Mouse (Mus musculus): Measurements from ENCODE around the gene Cwc22. TPM values are rescaled to one million over a fixed set of nuclear protein-coding genes. Genes with fewer than 3 reads are reported as not detected.
"Not testable (repeated sequence)": the region's sequence is repeated elsewhere in the genome, so short reads cannot be mapped to it uniquely, and the experiment has no call there.

The Cwc22 gene
- polyA plus RNA-seq, 1 experiment from 2014 or later = 36.6 TPM

DNA sequence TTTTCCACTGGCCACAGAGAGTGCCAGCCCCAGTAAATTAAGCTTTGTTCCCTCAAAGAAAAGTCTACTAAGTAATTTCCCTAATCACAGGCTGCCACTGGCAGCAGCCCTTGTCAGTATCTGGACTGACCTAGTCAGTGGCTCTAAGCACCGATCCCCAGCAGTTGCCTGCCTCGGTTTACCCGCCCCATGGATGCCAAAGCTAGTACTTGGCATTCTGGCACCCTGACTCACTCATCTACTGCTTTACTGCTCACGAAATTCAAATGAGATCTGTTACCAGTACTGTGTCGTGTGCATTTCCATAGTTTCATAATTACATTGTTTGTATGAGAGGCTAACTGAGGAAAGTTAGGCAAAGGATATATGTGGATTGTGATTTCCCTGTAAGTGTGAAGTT lies 44.9 kb downstream of the Cwc22 start:
- Histone ChIP-seq H3K4me1 (ENCODE audit: control insufficient read depth, insufficient read depth, low read length) (no peaks in the 10 kb centered on the region), H3K36me3 (ENCODE audit: control insufficient read depth, insufficient read depth, low read length) (peaks cover 77% of the 10 kb centered on the region), H3K4me3 (ENCODE audit: low read length) (no peak overlapping the region), H3K4me2 (replicated peaks; ENCODE audit: low read depth, low read length) (no peak overlapping the region), H3K9ac (ENCODE audit: low read depth, low read length) (no peak overlapping the region), H3K9me3 (ENCODE audit: control insufficient read depth, low read length) (no peaks in the 10 kb centered on the region), H3K27ac (ENCODE audit: low read depth, low read length) (no peak overlapping the region), H3K27me3 (ENCODE audit: control insufficient read depth, insufficient read depth, low read length) (no peaks in the 10 kb centered on the region)
- WGBS = 97% methylated on average over 5 of the region's 5 CpGs
- ATAC-seq (ENCODE audit: low FRiP score, low TSS enrichment) = no peak

DNA sequence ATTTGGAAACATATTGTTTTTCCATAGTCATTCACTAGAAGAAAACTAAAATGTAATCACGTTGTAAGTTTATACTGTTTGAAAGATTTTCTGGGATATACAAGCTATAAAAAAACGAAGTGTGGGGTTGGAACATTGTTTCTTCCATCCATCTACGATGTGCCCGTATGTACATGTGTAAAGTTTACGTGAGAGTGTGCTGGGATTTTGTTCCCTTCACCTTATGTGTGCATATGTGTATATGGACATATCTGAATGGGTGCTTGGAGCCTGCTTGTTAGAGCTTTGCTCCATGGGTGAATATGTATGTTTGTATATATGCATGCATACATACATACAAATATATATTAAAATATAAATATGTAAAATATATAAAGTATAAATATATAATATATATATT lies 45.4 kb downstream of the Cwc22 start:
- Histone ChIP-seq H3K9ac (ENCODE audit: low read depth, low read length) (no peak overlapping the region), H3K27me3 (ENCODE audit: control insufficient read depth, insufficient read depth, low read length) (no peaks in the 10 kb centered on the region), H3K36me3 (ENCODE audit: control insufficient read depth, insufficient read depth, low read length) (peaks cover 76% of the 10 kb centered on the region), H3K27ac (ENCODE audit: low read depth, low read length) (no peak overlapping the region), H3K4me2 (replicated peaks; ENCODE audit: low read depth, low read length) (no peak overlapping the region), H3K4me1 (ENCODE audit: control insufficient read depth, insufficient read depth, low read length) (no peaks in the 10 kb centered on the region), H3K4me3 (ENCODE audit: low read length) (no peak overlapping the region), H3K9me3 (ENCODE audit: control insufficient read depth, low read length) (no peaks in the 10 kb centered on the region)
- WGBS = 93% methylated on average over 5 of the region's 5 CpGs
- no peak for ATAC-seq (ENCODE audit: low FRiP score, low TSS enrichment)

DNA sequence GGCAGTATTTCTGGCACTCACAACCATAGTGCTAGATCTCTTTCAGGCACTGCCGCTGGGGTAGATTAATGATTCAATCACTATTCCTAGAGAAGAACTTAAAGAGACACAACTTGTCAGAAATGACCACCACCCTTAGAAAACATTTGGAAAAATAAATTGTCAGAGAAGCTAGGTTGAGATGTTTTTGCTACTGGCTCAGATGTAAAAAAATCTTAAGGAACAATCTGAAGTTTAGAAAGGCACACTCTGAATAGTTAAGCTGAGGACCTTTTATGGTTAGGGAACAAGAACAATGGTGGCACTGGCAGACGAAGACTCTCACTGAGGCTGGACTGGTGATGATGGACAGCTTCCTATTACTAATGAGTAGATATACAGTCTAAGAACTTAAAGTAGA lies 46.1 kb downstream of the Cwc22 start:
- H3K4me1 ChIP-seq (ENCODE audit: control insufficient read depth, insufficient read depth, low read length) = no peaks in the 10 kb centered on the region
- no peaks in the 10 kb centered on the region for H3K27me3 ChIP-seq (ENCODE audit: control insufficient read depth, insufficient read depth, low read length)
- 90% methylated on average over 2 of the region's 2 CpGs for WGBS
- no peaks in the 10 kb centered on the region for H3K9me3 ChIP-seq (ENCODE audit: control insufficient read depth, low read length)
- no peak overlapping the region for H3K4me3 ChIP-seq (ENCODE audit: low read length)
- H3K4me2 ChIP-seq (replicated peaks; ENCODE audit: low read depth, low read length) = no peak overlapping the region
- H3K36me3 ChIP-seq (ENCODE audit: control insufficient read depth, insufficient read depth, low read length) = peaks cover 70% of the 10 kb centered on the region
- H3K27ac ChIP-seq (ENCODE audit: low read depth, low read length) = no peak overlapping the region
- no peak for ATAC-seq (ENCODE audit: low FRiP score, low TSS enrichment)
- no peak overlapping the region for H3K9ac ChIP-seq (ENCODE audit: low read depth, low read length)

DNA sequence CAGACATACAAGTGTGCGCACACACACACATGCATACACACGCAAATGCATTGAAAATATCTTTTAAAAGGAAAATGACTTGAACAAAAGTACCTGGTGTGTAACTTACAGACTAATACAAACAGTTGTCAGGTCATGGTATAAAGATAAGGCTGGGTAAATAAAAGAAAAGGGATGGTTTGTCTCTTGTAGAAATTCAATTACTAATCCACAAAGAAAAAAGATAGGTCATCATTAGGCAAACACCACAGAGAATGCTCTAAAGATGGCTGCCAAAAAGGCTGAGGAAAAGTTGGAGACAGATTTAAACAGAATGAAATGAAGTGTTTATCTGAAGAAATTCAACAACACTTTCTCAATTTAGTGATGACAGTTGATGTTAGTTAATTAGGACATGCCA lies 47.7 kb downstream of the Cwc22 start:
- H3K9me3 ChIP-seq (ENCODE audit: control insufficient read depth, low read length) = no peaks in the 10 kb centered on the region
- H3K4me1 ChIP-seq (ENCODE audit: control insufficient read depth, insufficient read depth, low read length) = no peaks in the 10 kb centered on the region
- peaks cover 70% of the 10 kb centered on the region for H3K36me3 ChIP-seq (ENCODE audit: control insufficient read depth, insufficient read depth, low read length)
- no peak for ATAC-seq (ENCODE audit: low FRiP score, low TSS enrichment)
- H3K4me2 ChIP-seq (replicated peaks; ENCODE audit: low read depth, low read length) = no peak overlapping the region
- no peaks in the 10 kb centered on the region for H3K27me3 ChIP-seq (ENCODE audit: control insufficient read depth, insufficient read depth, low read length)
- H3K9ac ChIP-seq (ENCODE audit: low read depth, low read length) = no peak overlapping the region
- no peak overlapping the region for H3K4me3 ChIP-seq (ENCODE audit: low read length)
- WGBS = 96% methylated on average over 2 of the region's 2 CpGs
- no peak overlapping the region for H3K27ac ChIP-seq (ENCODE audit: low read depth, low read length)

DNA sequence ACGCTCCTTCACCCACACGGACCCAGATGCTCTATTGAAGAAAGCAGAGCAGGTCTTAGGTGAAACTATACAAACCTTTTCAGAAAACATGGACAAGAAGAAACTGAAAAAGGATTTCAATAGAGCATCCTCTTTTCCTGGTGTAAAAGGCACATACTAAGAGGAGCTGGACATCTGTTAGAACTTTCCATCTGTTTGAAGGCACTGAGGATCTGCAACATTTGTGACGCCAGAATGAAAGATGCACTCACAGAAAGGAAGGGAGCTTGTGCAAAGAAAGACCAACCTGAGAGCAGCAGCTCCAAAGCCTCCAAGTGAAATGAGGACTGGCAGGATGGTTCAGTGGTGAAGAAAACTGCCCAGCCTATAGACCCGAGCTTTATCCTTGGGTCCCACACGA lies 48.2 kb downstream of the Cwc22 start:
- 91% methylated on average over 5 of the region's 5 CpGs for WGBS
- Histone ChIP-seq H3K36me3 (ENCODE audit: control insufficient read depth, insufficient read depth, low read length) (peaks cover 69% of the 10 kb centered on the region), H3K27me3 (ENCODE audit: control insufficient read depth, insufficient read depth, low read length) (no peaks in the 10 kb centered on the region)

DNA sequence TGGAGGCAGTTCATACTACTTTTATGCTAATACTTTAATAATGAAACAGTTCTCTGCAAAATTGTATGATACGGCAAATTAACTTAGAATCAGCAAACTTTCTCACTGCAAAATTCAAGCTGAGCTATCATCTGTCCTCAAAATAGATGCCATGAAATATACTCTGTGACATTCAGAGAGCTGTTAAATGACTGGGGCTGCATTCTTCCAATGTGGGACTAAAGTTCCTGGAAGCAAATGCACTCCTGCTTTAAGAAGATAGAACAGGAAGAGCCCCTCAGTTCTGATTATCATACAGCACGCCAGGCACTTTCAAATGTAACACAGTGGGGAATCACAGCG lies 48.6 kb downstream of the Cwc22 start:
- no peak for ATAC-seq (ENCODE audit: low FRiP score, low TSS enrichment)
- Histone ChIP-seq H3K9ac (ENCODE audit: low read depth, low read length) (no peak overlapping the region), H3K36me3 (ENCODE audit: control insufficient read depth, insufficient read depth, low read length) (peaks cover 72% of the 10 kb centered on the region), H3K4me2 (replicated peaks; ENCODE audit: low read depth, low read length) (no peak overlapping the region), H3K27me3 (ENCODE audit: control insufficient read depth, insufficient read depth, low read length) (no peaks in the 10 kb centered on the region), H3K4me1 (ENCODE audit: control insufficient read depth, insufficient read depth, low read length) (no peaks in the 10 kb centered on the region), H3K9me3 (ENCODE audit: control insufficient read depth, low read length) (no peaks in the 10 kb centered on the region), H3K27ac (ENCODE audit: low read depth, low read length) (no peak overlapping the region), H3K4me3 (ENCODE audit: low read length) (no peak overlapping the region)
- 89% methylated on average over 3 of the region's 3 CpGs for WGBS

More for the DNA sequence above, 48.2 kb downstream of the Cwc22 start:
- Histone ChIP-seq H3K9me3 (ENCODE audit: control insufficient read depth, low read length) (no peaks in the 10 kb centered on the region), H3K4me2 (replicated peaks; ENCODE audit: low read depth, low read length) (no peak overlapping the region), H3K4me3 (ENCODE audit: low read length) (no peak overlapping the region), H3K4me1 (ENCODE audit: control insufficient read depth, insufficient read depth, low read length) (no peaks in the 10 kb centered on the region), H3K27ac (ENCODE audit: low read depth, low read length) (no peak overlapping the region), H3K9ac (ENCODE audit: low read depth, low read length) (no peak overlapping the region)
- ATAC-seq (ENCODE audit: low FRiP score, low TSS enrichment) = no peak

DNA sequence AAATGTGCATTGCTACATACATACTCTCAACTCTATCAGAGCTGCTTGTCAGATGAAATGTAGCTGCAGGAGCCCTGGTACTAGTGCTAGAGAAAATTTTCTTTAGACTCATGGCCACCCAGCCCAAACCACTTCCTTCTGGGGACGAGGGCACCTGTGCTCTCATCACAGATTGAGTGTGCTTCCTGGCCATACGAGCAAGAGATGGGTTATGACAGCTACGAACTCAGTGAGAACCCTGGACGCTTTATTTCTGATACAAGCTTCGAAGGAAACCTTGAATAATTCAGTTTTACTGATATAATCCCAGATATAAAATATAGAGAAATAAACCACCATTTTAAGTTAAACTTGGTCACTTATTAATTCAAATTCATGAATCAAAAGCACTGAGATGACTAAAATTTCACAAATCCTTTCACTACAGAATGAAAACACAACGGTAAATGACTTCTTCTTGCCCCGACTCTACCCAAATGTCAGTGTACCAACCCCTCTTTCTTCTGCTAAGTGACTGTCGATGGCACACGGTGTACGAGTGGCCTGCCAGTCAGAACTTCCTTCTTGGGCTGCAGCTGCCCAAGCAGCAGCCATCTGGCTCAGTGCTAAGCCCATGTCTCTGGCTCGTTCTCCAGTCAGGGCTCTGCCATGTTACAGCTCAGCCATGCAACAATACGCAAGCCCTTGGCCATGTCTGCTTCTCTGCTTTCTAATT lies 49.2 kb downstream of the Cwc22 start:
- no peak for ATAC-seq (ENCODE audit: low FRiP score, low TSS enrichment)
- H3K4me1 ChIP-seq (ENCODE audit: control insufficient read depth, insufficient read depth, low read length) = no peaks in the 10 kb centered on the region
- no peak overlapping the region for H3K4me3 ChIP-seq (ENCODE audit: low read length)
- H3K27me3 ChIP-seq (ENCODE audit: control insufficient read depth, insufficient read depth, low read length) = no peaks in the 10 kb centered on the region
- H3K27ac ChIP-seq (ENCODE audit: low read depth, low read length) = no peak overlapping the region
- no peak overlapping the region for H3K9ac ChIP-seq (ENCODE audit: low read depth, low read length)
- WGBS = 93% methylated on average over 12 of the region's 12 CpGs
- no peak overlapping the region for H3K4me2 ChIP-seq (replicated peaks; ENCODE audit: low read depth, low read length)
- H3K36me3 ChIP-seq (ENCODE audit: control insufficient read depth, insufficient read depth, low read length) = peaks cover 67% of the 10 kb centered on the region
- H3K9me3 ChIP-seq (ENCODE audit: control insufficient read depth, low read length) = no peaks in the 10 kb centered on the region

DNA sequence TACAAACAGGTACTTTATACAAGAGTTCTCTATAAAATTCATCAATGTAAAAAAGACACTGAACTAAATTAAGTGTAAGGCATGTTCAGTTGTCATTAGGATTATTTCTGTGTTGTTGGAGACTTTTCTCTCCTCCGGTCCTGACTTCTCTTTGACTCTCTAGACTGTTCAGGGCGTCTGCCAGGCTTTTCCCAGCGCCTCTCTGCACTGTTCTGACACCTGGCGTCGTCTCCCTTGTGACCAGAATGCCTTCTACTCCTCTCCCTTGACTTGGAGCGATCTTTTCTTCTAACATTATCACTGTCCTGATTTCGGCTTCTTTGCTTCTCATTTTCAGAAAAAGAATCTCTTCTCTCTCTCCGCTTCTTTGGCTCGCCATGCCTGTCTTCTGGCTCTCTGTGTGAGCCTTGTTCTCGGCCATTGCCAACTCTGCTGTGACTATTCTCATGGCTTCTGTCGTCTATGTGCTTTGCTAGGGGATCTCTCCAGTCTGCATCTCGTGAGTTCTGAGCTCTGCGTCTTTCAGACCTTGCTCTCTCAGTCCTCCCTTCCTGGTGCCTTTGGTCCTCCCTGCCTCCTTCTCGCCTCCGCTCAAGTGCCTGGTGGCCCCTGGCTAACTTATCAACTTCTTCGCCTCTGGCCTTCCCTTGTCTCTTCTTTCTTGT lies 50.1 kb downstream of the Cwc22 start:
- not testable (repeated sequence) for H3K4me3 ChIP-seq (ENCODE audit: low read length); ATAC-seq (ENCODE audit: low FRiP score, low TSS enrichment); H3K27me3 ChIP-seq (ENCODE audit: control insufficient read depth, insufficient read depth, low read length); H3K9me3 ChIP-seq (ENCODE audit: control insufficient read depth, low read length); H3K27ac ChIP-seq (ENCODE audit: low read depth, low read length); H3K4me2 ChIP-seq (replicated peaks; ENCODE audit: low read depth, low read length); H3K9ac ChIP-seq (ENCODE audit: low read depth, low read length); H3K4me1 ChIP-seq (ENCODE audit: control insufficient read depth, insufficient read depth, low read length)
- peaks cover 61% of the 10 kb centered on the region for H3K36me3 ChIP-seq (ENCODE audit: control insufficient read depth, insufficient read depth, low read length)
- WGBS = 96% methylated on average over 16 of the region's 16 CpGs

DNA sequence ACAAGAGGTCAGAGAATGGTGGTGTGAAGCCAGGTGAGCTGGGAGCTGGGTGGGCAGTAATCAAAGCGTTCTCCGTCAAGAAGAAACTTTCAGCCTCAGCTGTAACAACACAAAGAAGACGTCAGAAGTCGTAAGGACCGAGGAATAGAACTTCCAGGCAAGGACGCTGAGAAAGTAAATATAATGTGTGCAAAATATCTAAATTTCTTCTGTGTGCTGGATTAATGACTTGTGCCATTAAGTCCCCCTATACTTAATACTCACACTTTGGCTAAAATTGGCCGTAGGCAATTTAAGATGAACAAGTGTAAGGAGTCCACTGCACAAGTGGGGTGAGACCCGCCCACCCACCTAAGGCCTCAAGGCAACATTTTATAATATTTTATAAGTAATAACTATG lies 51.3 kb downstream of the Cwc22 start:
- no peaks in the 10 kb centered on the region for H3K27me3 ChIP-seq (ENCODE audit: control insufficient read depth, insufficient read depth, low read length)
- no peak overlapping the region for H3K4me3 ChIP-seq (ENCODE audit: low read length)
- no peak for ATAC-seq (ENCODE audit: low FRiP score, low TSS enrichment)
- peaks cover 53% of the 10 kb centered on the region for H3K36me3 ChIP-seq (ENCODE audit: control insufficient read depth, insufficient read depth, low read length)
- 90% methylated on average over 8 of the region's 8 CpGs for WGBS
- H3K4me1 ChIP-seq (ENCODE audit: control insufficient read depth, insufficient read depth, low read length) = no peaks in the 10 kb centered on the region
- H3K27ac ChIP-seq (ENCODE audit: low read depth, low read length) = no peak overlapping the region
- H3K9ac ChIP-seq (ENCODE audit: low read depth, low read length) = no peak overlapping the region
- H3K4me2 ChIP-seq (replicated peaks; ENCODE audit: low read depth, low read length) = no peak overlapping the region
- no peaks in the 10 kb centered on the region for H3K9me3 ChIP-seq (ENCODE audit: control insufficient read depth, low read length)

Measured in kidney, embryonic 14.5 days (tissue).